Mouse (Mus musculus) neutrophil, adult 5-6 weeks (primary cell): ENCODE data around the gene Ttc23. TPM values are rescaled to one million over a fixed set of nuclear protein-coding genes. Genes with fewer than 3 reads are reported as not detected.

ENCODE experiments used
- ATAC-seq: fragments of 151-379, 151-347 bp; 2 replicates; pipeline ENCODE4 v1.8.0; 2017; ENCODE audit warnings: mild to moderate bottlenecking, moderate TSS enrichment; ENCODE audit not compliant: insufficient number of reproducible peaks, poor library complexity, low FRiP score, severe bottlenecking; ENCODE audit errors: extremely low read depth
- total RNA-seq: library from RNA; stranded (forward); fragments of 200-1000 nt; gene quantifications from 2 replicates; pipeline ENCODE4 v1.2.3, GENCODE M21; 2017

Ttc23 gene
- total RNA-seq, 1 experiment from 2014 or later = 3.1 TPM

GRCm38 (mm10) chr7:67689793-67690192, 42.6 kb downstream of the Ttc23 start:
- ATAC-seq = no peak

GRCm38 (mm10) chr7:67691036-67691435, 43.8 kb downstream of the Ttc23 start:
- no peak for ATAC-seq

GRCm38 (mm10) chr7:67692141-67692540, 44.9 kb downstream of the Ttc23 start:
- ATAC-seq = no peak

- no peak for ATAC-seq
Observed at GRCm38 (mm10) chr7:67692791-67693538, 45.8 kb downstream of the Ttc23 start.

- ATAC-seq = no peak
Observed at GRCm38 (mm10) chr7:67695906-67696305, 48.7 kb downstream of the Ttc23 start.

GRCm38 (mm10) chr7:67697892-67698630, 50.9 kb downstream of the Ttc23 start:
- ATAC-seq = no peak

GRCm38 (mm10) chr7:67699301-67699700, 52.1 kb downstream of the Ttc23 start:
- ATAC-seq = no peak

GRCm38 (mm10) chr7:67700846-67701245, 53.6 kb downstream of the Ttc23 start:
- ATAC-seq = no peak

GRCm38 (mm10) chr7:67701252-67701914, 54.2 kb downstream of the Ttc23 start:
- no peak for ATAC-seq

- no peak for ATAC-seq
Observed at GRCm38 (mm10) chr7:67708160-67708559, 61.0 kb downstream of the Ttc23 start.

- no peak for ATAC-seq
Observed at GRCm38 (mm10) chr7:67710216-67710615, 63.0 kb downstream of the Ttc23 start.

- no peak for ATAC-seq
Observed at GRCm38 (mm10) chr7:67713820-67714510, 66.8 kb downstream of the Ttc23 start.

GRCm38 (mm10) chr7:67715176-67715575, 68.0 kb downstream of the Ttc23 start:
- no peak for ATAC-seq

GRCm38 (mm10) chr7:67716213-67716878, 69.1 kb downstream of the Ttc23 start:
- no peak for ATAC-seq

- no peak for ATAC-seq
Observed at GRCm38 (mm10) chr7:67716925-67717324, 69.7 kb downstream of the Ttc23 start.

GRCm38 (mm10) chr7:67717520-67717919, 70.3 kb downstream of the Ttc23 start:
- ATAC-seq = no peak

GRCm38 (mm10) chr7:67718804-67719203, 71.6 kb downstream of the Ttc23 start:
- no peak for ATAC-seq

GRCm38 (mm10) chr7:67722163-67722562, 75.0 kb downstream of the Ttc23 start:
- ATAC-seq = no peak

- ATAC-seq = no peak
Observed at GRCm38 (mm10) chr7:67724536-67724935, 77.3 kb downstream of the Ttc23 start.
